Mouse (Mus musculus) adrenal gland, postnatal 14 days (tissue): ENCODE results near the gene Taco1. TPM values are rescaled to one million over a fixed set of nuclear protein-coding genes. Genes with fewer than 3 reads are reported as not detected.

ENCODE experiments used
- DNase-seq: peaks from one replicate; pipeline ENCODE4 v3.0.0; 2021; ENCODE audit warnings: mixed read lengths
- total RNA-seq: library from RNA; stranded (reverse); gene quantifications from 2 replicates; pipeline ENCODE4 v1.2.3, GENCODE M21; 2021

Taco1 gene
- total RNA-seq, 1 experiment from 2014 or later, result 47.1 TPM

GRCm38 (mm10) chr11:106061311-106061710, 4.5 kb upstream of the Taco1 start:
- DNase-seq, result no peak

GRCm38 (mm10) chr11:106063756-106064155, 2.1 kb upstream of the Taco1 start:
- no peak for DNase-seq

GRCm38 (mm10) chr11:106065073-106065922, 563 bp upstream of the Taco1 start:
- DNase-seq, result no peak

- DNase-seq, result peak; percentile 47
Measured at GRCm38 (mm10) chr11:106066616-106067015, 755 bp downstream of the Taco1 start.

- DNase-seq, result no peak
Measured at GRCm38 (mm10) chr11:106073774-106074173, 7.9 kb downstream of the Taco1 start.

GRCm38 (mm10) chr11:106076321-106076720, 10.5 kb downstream of the Taco1 start:
- peak; percentile 87 for DNase-seq

- DNase-seq, result peak; percentile 99
Measured at GRCm38 (mm10) chr11:106083708-106084701, 18.1 kb downstream of the Taco1 start, which contains the start of gene Map3k3. TSS of gene Map3k3 (plus strand) at chr11:106084613.

- DNase-seq, result peak; percentile 92
Measured at GRCm38 (mm10) chr11:106084911-106085561, 19.2 kb downstream of the Taco1 start.

- peak; percentile 17 for DNase-seq
Measured at GRCm38 (mm10) chr11:106098223-106098622, 32.4 kb downstream of the Taco1 start.

GRCm38 (mm10) chr11:106102866-106103265, 37.0 kb downstream of the Taco1 start:
- no peak for DNase-seq

GRCm38 (mm10) chr11:106106047-106106587, 40.3 kb downstream of the Taco1 start:
- DNase-seq, result no peak

GRCm38 (mm10) chr11:106111688-106112087, 45.8 kb downstream of the Taco1 start:
- no peak for DNase-seq

GRCm38 (mm10) chr11:106122221-106122620, 56.4 kb downstream of the Taco1 start:
- no peak for DNase-seq

- peak; percentile 14 for DNase-seq
Measured at GRCm38 (mm10) chr11:106122736-106123135, 56.9 kb downstream of the Taco1 start.

Other genes starting within 250 kb of the Taco1 start
- gene Cyb561, start 112.7 kb upstream of the Taco1 start, total RNA-seq, result 142 and 145 TPM in 2 replicates
- gene Ace, start 98.1 kb upstream of the Taco1 start, total RNA-seq, result 12.4 and 19.5 TPM in 2 replicates
- not detected in 2 replicates for gene Ace3, start 71.4 kb upstream of the Taco1 start, total RNA-seq
- 0.15 and 0.41 TPM in 2 replicates for gene Kcnh6, start 57.9 kb upstream of the Taco1 start, total RNA-seq
- 50.3 and 58.0 TPM in 2 replicates for gene Dcaf7, start 29.2 kb upstream of the Taco1 start, total RNA-seq
- gene Map3k3, start 18.6 kb downstream of the Taco1 start, total RNA-seq, result 41.6 and 55.1 TPM in 2 replicates
- gene Gm10840, start 94.8 kb downstream of the Taco1 start, total RNA-seq, result not detected in 2 replicates
- gene Limd2, start 94.8 kb downstream of the Taco1 start, total RNA-seq, result 21.1 and 59.4 TPM in 2 replicates
- 12.1 and 12.5 TPM in 2 replicates for gene Strada, start 136.1 kb downstream of the Taco1 start, total RNA-seq
- gene Ccdc47, start 150.3 kb downstream of the Taco1 start, total RNA-seq, result 116 and 120 TPM in 2 replicates
- 51.5 and 59.9 TPM in 2 replicates for gene Ddx42, start 150.9 kb downstream of the Taco1 start, total RNA-seq
- 66.1 and 77.0 TPM in 2 replicates for gene Ftsj3, start 190.0 kb downstream of the Taco1 start, total RNA-seq
- gene Psmc5, start 190.1 kb downstream of the Taco1 start, total RNA-seq, result 141 and 146 TPM in 2 replicates
- gene Smarcd2, start 206.9 kb downstream of the Taco1 start, total RNA-seq, result 79.9 and 91.0 TPM in 2 replicates
- 0.11 and 0.23 TPM in 2 replicates for gene Tcam1, start 210.6 kb downstream of the Taco1 start, total RNA-seq
- gene Gh, start 235.8 kb downstream of the Taco1 start, total RNA-seq, result not detected in 2 replicates
- 5.5 and 33.1 TPM in 2 replicates for gene Cd79b, start 248.7 kb downstream of the Taco1 start, total RNA-seq